Mouse (Mus musculus) forebrain, embryonic 13.5 days (tissue): Measurements from ENCODE around the gene Hist1h2ad. TPM values are rescaled to one million over a fixed set of nuclear protein-coding genes. Genes with fewer than 3 reads are reported as not detected.
"Not testable (repeated sequence)": the region's sequence is repeated elsewhere in the genome, so short reads cannot be mapped to it uniquely, and the experiment has no call there.

ENCODE experiments used
- ATAC-seq: fragments of 200-750 bp; cut with Nextera tagmentation; 2 replicates; pipeline ENCODE4 v1.8.0; 2017
- H3K27ac ChIP-seq: fragments of 300-500 bp; sonication (generic); 2 replicates; pipeline ENCODE4 v1.5.1; 2015; ENCODE audit warnings: inconsistent platforms, mild to moderate bottlenecking, moderate library complexity
- H3K27me3 ChIP-seq: fragments of 300-500 bp; sonication (generic); 2 replicates; pipeline ENCODE4 v1.6.1; 2015; ENCODE audit warnings: mild to moderate bottlenecking, inconsistent platforms
- H3K36me3 ChIP-seq: fragments of 300-500 bp; sonication (generic); 2 replicates; pipeline ENCODE4 v1.6.1; 2015; ENCODE audit warnings: mild to moderate bottlenecking, inconsistent platforms; ENCODE audit not compliant: poor library complexity, severe bottlenecking
- H3K4me1 ChIP-seq: fragments of 300-500 bp; sonication (generic); 2 replicates; pipeline ENCODE4 v1.6.1; 2015; ENCODE audit warnings: inconsistent platforms
- H3K4me2 ChIP-seq: fragments of 300-500 bp; sonication (generic); 2 replicates; pipeline ENCODE4 v1.6.1; 2015; ENCODE audit warnings: inconsistent platforms, mild to moderate bottlenecking, moderate library complexity
- H3K4me3 ChIP-seq: fragments of 300-500 bp; sonication (generic); 2 replicates; pipeline ENCODE4 v1.5.1; 2015; ENCODE audit warnings: mild to moderate bottlenecking, inconsistent platforms
- H3K9ac ChIP-seq: fragments of 300-500 bp; sonication (generic); 2 replicates; pipeline ENCODE4 v1.6.1; 2015; ENCODE audit warnings: mild to moderate bottlenecking, inconsistent platforms
- H3K9me3 ChIP-seq: fragments of 300-500 bp; sonication (generic); replicated peaks from 2 replicates; pipeline ENCODE4 v1.6.1; 2016; ENCODE audit warnings: inconsistent platforms
- WGBS: fragments of 180-500 bp; shearing (Covaris S2); methylation state at CpG from one replicate; pipeline ENCODE4 v1.1.7; 2015; 5-methylcytosine and 5-hydroxymethylcytosine counted together
- polyA plus RNA-seq: library from polyadenylated mRNA; unstranded; fragments of >200 nt; fragmentation: Nextera tagmentation; extraction: Ambion mirVana; gene quantifications from 2 replicates; pipeline ENCODE4 v1.2.1, GENCODE M21; 2015

Gene Hist1h2ad
- polyA plus RNA-seq = 3.8 and 4.8 TPM in 2 replicates

GRCm38 (mm10) chr13:23573898-23574524 is at the start of gene Hist1h2ad, which contains the start of gene Hist1h2bf:
Hist1h2ad (plus strand) TSS chr13:23574381.
Hist1h2bf (minus strand) TSS chr13:23574196.
- peak within 1 kb of the TSS; percentile 86 for H3K9ac ChIP-seq
- not testable (repeated sequence) for H3K36me3 ChIP-seq, H3K9me3 ChIP-seq, H3K27me3 ChIP-seq
- peak within 1 kb of the TSS; percentile 75 for H3K4me2 ChIP-seq
- H3K27ac ChIP-seq = peak within 1 kb of the TSS; percentile 97
- under 1% methylated on average over 25 of the region's 42 CpGs for WGBS
- H3K4me1 ChIP-seq = peaks cover 37% of the 10 kb centered on the region
- ATAC-seq = peak; percentile 93
- H3K4me3 ChIP-seq = peak within 1 kb of the TSS; percentile 51

DNA sequence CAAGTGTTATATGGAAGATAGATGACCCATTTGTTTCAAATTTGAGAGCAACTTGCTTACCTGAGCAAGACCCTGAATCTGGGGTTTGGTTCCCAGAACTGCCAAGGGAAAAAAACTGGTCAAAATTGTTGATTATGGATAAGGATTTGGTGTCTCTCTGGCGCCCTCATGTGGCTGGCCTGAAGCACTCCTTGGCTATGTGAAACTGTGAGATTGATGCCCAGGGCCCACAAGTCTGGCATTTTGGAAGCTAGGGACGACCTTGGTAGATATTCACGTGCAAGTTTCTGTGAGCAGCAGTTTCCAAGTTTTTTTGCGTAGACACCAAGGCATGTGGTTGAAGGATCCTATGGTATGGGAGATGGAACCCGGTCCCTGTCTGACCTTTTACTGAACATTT is 49.5 kb upstream of the Hist1h2ad start:
- Histone ChIP-seq H3K36me3 (no peaks in the 10 kb centered on the region), H3K27ac (no peak overlapping the region), H3K4me3 (no peak overlapping the region), H3K9ac (no peak overlapping the region), H3K27me3 (no peaks in the 10 kb centered on the region), H3K4me1 (peaks cover 17% of the 10 kb centered on the region), H3K9me3 (no peaks in the 10 kb centered on the region), H3K4me2 (peak overlapping the region; percentile 28; the same call in 1 of the 2 replicates)
- WGBS = 6% methylated on average over 5 of the region's 5 CpGs
- peak; percentile 20; the same call in 1 of the 2 replicates for ATAC-seq

DNA sequence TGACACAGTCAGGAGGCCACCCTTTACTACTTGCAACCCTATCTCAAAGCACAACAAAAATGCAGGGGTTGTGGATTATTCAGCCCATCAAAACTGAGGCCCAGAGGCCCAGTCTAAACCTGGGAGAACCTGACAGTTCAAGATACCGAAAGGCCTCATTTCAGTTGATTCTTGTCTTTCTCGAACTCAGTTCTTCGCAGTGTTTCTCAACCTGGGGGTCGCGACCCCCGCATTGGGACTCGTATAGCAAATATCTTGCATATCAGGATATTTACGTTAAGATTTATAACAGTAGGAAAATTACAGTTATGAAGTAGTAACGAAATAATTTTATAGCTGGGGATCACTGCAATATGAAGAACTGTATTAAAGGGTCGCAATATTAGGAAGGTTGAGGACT is 48.3 kb upstream of the Hist1h2ad start:
- Histone ChIP-seq H3K27me3 (no peaks in the 10 kb centered on the region), H3K27ac (no peak overlapping the region), H3K36me3 (no peaks in the 10 kb centered on the region), H3K9ac (no peak overlapping the region), H3K4me2 (peak overlapping the region; percentile 57), H3K4me3 (peak overlapping the region; percentile 43), H3K4me1 (peaks cover 17% of the 10 kb centered on the region), H3K9me3 (no peaks in the 10 kb centered on the region)
- WGBS = 3% methylated on average over 10 of the region's 10 CpGs
- ATAC-seq = no peak

DNA sequence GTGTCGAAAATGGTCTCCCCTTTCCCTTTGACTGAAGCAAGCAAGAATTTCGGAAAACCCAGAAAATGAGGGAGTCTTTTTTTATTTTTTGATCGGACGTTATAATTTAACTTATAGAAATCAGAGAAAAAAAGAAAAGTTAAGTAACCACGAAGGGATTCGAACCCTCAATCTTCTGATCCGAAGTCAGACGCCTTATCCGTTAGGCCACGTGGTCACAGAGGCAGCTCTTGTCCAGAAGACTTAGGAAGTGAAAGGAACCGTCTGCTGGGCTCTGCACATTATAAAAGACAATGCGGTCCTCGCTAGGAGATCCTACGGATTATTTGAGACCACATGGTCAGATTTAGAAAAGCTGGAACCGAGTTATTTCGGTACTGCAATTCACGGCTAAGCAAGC is 47.9 kb upstream of the Hist1h2ad start:
- H3K4me1 ChIP-seq = peaks cover 17% of the 10 kb centered on the region
- H3K27me3 ChIP-seq = no peaks in the 10 kb centered on the region
- H3K36me3 ChIP-seq = no peaks in the 10 kb centered on the region
- peak overlapping the region; percentile 80 for H3K27ac ChIP-seq
- ATAC-seq = peak; percentile 59
- H3K4me3 ChIP-seq = peak overlapping the region; percentile 43
- H3K9ac ChIP-seq = peak overlapping the region; percentile 59
- WGBS = 1% methylated on average over 17 of the region's 17 CpGs
- H3K9me3 ChIP-seq = no peaks in the 10 kb centered on the region
- peak overlapping the region; percentile 57 for H3K4me2 ChIP-seq

DNA sequence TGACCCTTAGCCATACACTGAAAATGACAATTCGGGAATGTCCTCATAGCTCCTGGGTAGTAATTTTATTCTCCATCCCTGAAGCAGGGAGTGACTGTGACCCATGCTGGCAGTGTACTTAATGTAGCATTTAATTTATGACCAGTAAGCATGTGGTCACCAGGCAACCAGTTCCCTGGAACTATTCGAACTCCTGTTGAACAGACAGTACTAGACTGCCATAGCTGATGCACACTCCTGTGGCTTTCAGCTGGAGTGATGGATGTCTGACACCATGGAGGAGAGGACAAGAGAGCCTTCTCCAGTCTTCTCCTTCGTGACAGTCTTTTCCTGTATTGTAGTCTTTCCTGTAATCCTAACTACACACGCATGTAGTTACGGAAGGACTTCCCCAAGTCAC is 45.2 kb upstream of the Hist1h2ad start:
- H3K4me3 ChIP-seq = 0 out of 2 replicates have a peak overlapping the region, but pooled peaks have one; percentile 7
- H3K27me3 ChIP-seq = no peaks in the 10 kb centered on the region
- H3K4me2 ChIP-seq = peak overlapping the region; percentile 35
- no peak overlapping the region for H3K9ac ChIP-seq
- no peak for ATAC-seq
- no peak overlapping the region for H3K27ac ChIP-seq
- peaks cover 33% of the 10 kb centered on the region for H3K4me1 ChIP-seq
- no peaks in the 10 kb centered on the region for H3K36me3 ChIP-seq
- H3K9me3 ChIP-seq = no peaks in the 10 kb centered on the region
- 84% methylated on average over 5 of the region's 5 CpGs for WGBS

DNA sequence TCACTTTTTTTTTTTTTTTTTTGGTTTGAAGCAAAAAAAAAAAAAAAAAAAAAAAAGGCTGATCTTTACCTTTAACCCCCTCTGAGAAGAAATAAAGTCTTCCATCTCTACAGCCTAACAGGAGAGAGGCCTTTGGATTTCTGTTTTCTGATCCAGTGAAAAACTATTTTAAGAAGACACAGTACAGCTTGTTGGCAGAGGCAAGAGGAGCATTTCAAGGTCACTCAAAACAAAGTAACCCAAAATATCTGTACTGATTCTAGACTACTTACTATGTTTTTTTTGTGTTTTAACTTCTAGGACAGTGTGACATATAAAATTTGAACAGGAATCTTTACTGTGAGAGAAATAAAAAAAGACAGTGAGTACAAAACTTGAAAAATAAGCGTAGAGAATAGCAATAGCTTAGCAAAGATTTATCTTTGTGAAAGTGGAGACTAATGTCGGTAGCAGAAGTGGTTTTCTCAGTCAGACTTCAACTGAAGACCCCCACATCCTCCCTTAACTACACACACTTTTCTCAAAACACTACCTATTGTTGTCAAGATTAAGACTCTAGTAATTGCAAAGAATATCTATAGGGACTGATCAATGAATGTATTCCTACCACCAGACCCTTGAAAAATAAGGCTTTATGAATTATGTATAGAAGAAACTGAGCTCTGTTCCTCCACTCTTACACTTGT is 44.6 kb upstream of the Hist1h2ad start:
- ATAC-seq = no peak
- 25% methylated on average over 2 of the region's 2 CpGs for WGBS

GRCm38 (mm10) chr13:23530181-23530900 is 43.8 kb upstream of the Hist1h2ad start:
- Histone ChIP-seq H3K9me3 (no peaks in the 10 kb centered on the region), H3K4me1 (peaks cover 39% of the 10 kb centered on the region), H3K4me3 (peak overlapping the region; percentile 58), H3K27ac (peak overlapping the region; percentile 98), H3K9ac (peak overlapping the region; percentile 85), H3K4me2 (peak overlapping the region; percentile 61), H3K36me3 (no peaks in the 10 kb centered on the region), H3K27me3 (no peaks in the 10 kb centered on the region)
- WGBS = under 1% methylated on average over 20 of the region's 20 CpGs
- no peak for ATAC-seq

More for the DNA sequence above, 44.6 kb upstream of the Hist1h2ad start:
- Histone ChIP-seq H3K9me3 (no peaks in the 10 kb centered on the region), H3K4me2 (peak overlapping the region; percentile 61), H3K4me3 (peak overlapping the region; percentile 58), H3K4me1 (peaks cover 37% of the 10 kb centered on the region), H3K27me3 (no peaks in the 10 kb centered on the region), H3K36me3 (no peaks in the 10 kb centered on the region), H3K9ac (peak overlapping the region; percentile 85), H3K27ac (peak overlapping the region; percentile 98)

DNA sequence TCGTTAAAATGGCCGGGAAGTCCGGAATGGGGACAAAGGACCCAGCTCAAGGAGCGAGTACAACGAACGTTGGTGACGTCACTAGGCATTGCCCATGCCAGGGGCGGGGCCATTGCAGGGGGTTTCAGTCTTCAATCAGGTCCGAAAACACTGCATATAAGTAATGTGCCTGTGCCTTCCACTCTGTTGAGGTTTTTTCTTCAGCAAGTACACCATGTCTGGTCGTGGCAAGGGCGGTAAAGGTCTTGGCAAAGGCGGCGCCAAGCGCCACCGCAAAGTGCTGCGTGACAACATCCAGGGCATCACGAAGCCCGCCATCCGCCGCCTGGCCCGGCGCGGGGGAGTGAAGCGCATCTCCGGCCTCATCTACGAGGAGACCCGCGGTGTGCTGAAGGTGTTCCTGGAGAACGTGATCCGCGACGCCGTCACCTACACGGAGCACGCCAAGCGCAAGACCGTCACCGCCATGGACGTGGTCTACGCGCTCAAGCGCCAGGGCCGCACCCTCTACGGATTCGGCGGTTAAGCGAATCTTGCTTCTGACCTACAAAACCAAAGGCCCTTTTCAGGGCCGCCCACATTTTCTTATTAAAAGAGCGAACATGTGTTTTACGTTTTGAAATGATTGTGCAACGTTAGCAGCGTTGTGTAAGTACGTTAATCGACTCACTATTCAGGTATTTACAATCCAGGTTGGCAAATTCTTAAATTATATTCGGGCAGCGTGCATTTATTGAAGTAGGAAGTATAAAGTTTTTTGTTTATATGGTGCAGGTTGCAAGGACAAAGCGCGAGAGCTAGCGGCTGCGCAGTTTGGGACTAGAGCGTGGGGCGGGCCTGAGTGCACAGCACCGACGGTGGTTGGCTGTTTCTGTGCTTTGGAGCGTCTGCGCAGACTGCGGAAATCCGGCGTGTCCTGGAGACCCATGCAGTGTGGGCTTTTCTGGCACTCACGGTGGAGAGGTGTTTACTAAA is 43.0 kb upstream of the Hist1h2ad start, which contains the start of gene Hist1h4h:
Hist1h4h (plus strand) TSS at position 150 of the 975 bp plus-strand sequence.
- Histone ChIP-seq H3K4me3 (peak within 1 kb of the TSS; percentile 58), H3K4me2 (peak within 1 kb of the TSS; percentile 61), H3K9me3 (no peaks in the 10 kb centered on the region), H3K4me1 (peaks cover 41% of the 10 kb centered on the region), H3K27me3 (no peaks in the 10 kb centered on the region), H3K9ac (peak within 1 kb of the TSS; percentile 85), H3K36me3 (no peaks in the 10 kb centered on the region), H3K27ac (peak within 1 kb of the TSS; percentile 98)
- under 1% methylated on average over 59 of the region's 70 CpGs for WGBS
- ATAC-seq = peak; percentile 88

DNA sequence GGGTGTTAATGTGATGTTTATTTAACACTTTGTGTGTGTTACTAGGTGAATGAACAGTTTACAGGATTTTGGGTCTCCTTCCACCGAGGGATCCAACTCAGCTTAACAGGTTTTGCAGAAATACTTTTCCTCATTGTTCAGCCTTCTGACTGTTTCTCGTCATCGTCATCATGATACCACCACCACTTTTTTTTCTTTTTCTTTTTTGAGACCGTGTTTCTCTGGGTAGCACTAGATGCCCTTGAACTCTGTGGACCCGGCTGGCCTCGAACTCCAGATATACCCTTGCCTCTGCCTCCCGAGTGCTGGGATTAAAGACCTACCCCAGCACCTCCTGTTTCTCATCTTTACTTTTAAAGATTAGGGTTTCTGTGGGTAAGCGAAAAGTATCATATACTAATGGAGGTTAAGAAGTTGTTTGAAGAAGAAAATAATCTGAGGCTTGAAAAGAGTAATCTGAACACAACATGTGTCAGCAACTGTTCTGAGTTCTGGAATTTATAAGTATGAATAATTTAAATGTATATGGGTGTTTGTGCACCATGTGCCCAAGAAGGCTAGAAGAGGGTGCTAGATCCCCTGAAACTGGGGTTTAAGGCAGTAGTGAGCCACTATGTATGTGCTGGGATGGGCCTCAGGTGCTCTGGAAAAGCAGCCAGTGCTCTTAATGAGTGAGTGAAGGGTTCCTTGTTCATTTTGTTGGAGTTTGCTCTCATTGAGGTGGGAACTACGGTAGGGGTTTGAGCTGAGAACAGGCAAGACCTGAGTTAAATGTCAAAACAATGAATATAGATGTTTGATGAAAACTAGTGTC is 41.7 kb upstream of the Hist1h2ad start:
- WGBS = 17% methylated on average over 9 of the region's 9 CpGs

DNA sequence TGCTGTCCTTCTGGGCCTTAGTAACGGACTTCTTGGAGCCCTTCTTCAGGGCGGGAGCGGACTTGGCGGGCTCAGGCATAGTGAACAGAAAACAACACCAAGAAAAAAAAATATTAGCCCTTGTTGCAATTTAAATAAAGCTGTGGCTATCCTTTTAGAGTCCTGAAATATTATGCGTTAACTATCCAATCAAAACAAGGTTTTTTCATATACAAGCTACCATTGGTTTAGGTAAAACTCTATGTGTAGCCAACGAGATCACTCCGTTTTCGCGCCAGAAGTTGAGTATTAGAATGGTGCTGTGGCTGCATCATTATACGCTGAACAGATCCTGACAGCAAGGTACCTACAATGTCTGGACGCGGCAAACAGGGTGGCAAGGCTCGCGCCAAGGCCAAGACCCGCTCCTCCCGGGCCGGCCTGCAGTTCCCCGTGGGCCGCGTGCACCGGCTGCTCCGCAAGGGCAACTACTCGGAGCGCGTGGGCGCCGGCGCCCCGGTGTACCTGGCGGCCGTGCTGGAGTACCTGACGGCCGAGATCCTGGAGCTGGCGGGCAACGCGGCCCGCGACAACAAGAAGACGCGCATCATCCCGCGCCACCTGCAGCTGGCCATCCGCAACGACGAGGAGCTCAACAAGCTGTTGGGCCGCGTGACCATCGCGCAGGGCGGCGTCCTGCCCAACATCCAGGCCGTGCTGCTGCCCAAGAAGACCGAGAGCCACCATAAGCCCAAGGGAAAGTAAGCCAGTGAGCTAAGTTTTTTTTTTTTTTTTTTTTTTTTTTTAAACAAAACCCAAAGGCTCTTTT is 40.4 kb upstream of the Hist1h2ad start, which contains the start of gene Hist1h2af:
Hist1h2af (plus strand) TSS at position 347 of the 808 bp plus-strand sequence.
- Histone ChIP-seq H3K27ac (peak within 1 kb of the TSS; percentile 98), H3K9ac (peak within 1 kb of the TSS; percentile 85), H3K4me1 (peaks cover 52% of the 10 kb centered on the region), H3K4me2 (peak within 1 kb of the TSS; percentile 61), H3K4me3 (peak within 1 kb of the TSS; percentile 58)
- H3K36me3 ChIP-seq, H3K9me3 ChIP-seq, H3K27me3 ChIP-seq: not testable (repeated sequence)
- ATAC-seq = peak; percentile 46
- under 1% methylated on average over 27 of the region's 53 CpGs for WGBS

More for the DNA sequence above, 41.7 kb upstream of the Hist1h2ad start:
- no peak for ATAC-seq
- Histone ChIP-seq H3K9me3 (no peaks in the 10 kb centered on the region), H3K4me3 (peak overlapping the region; percentile 58), H3K4me2 (peak overlapping the region; percentile 61), H3K27ac (peak overlapping the region; percentile 98), H3K27me3 (no peaks in the 10 kb centered on the region), H3K36me3 (no peaks in the 10 kb centered on the region), H3K4me1 (peaks cover 48% of the 10 kb centered on the region), H3K9ac (peak overlapping the region; percentile 85)
